Mouse (Mus musculus) thymus, postnatal 14 days (tissue): Measurements from ENCODE around the gene Mex3a.

ENCODE experiments used
- DNase-seq: peaks from one replicate; pipeline ENCODE4 v3.0.0; 2021

The Mex3a gene

DNA sequence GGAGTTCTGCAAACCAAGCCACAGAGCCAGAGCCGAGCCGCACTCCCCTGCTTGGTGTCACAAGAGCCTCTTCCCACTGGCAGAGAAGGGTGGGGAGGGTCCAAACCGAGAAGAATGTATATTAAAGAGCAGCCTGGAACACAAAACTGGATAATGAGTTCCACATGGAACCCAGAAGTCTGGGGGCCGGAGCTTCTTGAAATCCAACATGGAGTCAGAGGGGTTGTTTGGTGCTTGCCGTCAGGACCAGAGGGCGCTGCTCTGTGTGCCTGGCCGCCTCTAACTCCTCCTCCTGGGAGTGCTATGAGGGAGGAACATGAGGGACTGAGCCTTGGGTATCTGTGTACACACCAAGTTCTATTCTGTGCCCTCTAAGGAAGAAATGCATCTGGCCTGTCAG is 26.4 kb upstream of the Mex3a start:
- no peak for DNase-seq

GRCm38 (mm10) chr3:88509250-88509649 is 22.9 kb upstream of the Mex3a start:
- peak; percentile 53 for DNase-seq

DNA sequence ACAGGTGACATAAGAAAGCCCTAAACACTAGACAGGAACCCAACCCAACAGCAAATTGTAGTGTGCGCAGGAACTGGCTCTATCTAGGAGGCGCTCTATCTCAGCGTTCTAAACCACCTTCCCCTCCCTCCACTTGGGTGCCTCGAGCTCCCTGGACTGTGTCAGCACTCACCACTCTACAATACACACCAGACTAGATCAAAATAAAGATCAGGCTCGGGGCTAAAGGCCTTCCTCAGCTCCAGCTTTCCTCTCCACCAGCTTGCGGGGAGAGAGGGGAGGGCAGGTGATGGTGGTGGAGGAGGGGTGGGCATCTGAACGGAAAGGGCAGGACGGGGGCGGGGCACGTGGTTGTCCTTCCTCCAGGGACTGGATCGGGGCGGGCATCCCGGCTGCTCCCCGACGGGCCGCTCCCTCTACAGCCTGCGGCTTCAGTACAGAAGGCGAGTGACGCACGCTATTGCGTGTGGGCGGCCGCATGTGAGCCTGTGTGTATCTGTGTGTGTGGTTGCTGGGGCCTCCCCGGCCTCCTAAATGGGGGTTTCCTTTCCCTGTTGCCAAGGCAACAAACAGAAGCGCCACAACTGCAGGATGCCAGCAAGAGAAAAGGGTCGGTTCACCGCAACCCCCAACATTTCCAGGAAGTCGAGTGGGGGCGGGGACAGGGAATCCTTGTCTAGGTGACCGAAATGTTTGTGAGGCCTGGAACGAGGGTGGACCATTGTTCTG is 22.3 kb upstream of the Mex3a start, which contains the start of gene Lmna:
Gene Lmna, minus strand, starts transcription at position 265 of the 729 bp plus-strand sequence.
- DNase-seq: peak; percentile 96

DNA sequence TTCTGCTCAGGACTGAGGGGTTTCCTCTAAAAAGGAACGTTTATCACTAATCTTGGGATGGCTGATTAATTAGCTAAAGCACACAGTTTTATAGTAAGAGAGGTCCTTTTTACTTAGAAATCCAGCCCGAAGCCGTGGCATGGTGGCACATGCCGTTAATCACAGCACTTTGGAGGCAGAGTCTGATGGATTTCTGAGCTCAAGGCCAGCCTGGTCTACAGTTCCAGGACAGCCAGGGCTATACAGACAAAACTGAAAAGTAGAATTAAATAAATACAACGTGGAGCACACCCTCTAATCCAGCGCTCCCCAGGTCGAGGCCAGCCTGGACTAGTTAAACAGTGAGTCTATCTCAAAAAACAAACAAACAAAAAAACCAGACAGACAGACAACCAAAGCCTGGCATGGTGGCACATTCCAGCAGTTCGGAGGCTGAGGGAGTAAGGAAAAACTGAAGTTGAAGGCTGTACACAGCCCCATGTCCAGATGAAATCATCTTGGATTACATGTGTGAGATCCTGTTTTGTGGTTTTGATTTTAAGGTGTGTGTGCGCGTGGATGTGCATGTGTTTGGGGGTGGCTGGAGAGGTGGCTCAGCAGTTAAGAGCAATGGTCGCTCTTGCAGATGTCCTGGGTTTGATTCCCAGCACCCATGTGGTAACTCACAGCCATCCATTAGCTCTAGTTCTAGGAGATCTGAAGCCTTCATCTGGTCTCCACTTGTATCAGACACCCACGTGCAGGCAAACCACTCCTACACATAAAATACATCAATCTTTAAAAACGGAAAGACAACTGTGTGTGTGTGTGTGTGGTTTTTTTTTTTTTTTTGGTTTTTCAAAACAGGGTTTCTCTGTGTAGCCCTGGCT is 21.5 kb upstream of the Mex3a start:
- DNase-seq: no peak

GRCm38 (mm10) chr3:88511559-88511958 is 20.6 kb upstream of the Mex3a start:
- peak; percentile 26 for DNase-seq

DNA sequence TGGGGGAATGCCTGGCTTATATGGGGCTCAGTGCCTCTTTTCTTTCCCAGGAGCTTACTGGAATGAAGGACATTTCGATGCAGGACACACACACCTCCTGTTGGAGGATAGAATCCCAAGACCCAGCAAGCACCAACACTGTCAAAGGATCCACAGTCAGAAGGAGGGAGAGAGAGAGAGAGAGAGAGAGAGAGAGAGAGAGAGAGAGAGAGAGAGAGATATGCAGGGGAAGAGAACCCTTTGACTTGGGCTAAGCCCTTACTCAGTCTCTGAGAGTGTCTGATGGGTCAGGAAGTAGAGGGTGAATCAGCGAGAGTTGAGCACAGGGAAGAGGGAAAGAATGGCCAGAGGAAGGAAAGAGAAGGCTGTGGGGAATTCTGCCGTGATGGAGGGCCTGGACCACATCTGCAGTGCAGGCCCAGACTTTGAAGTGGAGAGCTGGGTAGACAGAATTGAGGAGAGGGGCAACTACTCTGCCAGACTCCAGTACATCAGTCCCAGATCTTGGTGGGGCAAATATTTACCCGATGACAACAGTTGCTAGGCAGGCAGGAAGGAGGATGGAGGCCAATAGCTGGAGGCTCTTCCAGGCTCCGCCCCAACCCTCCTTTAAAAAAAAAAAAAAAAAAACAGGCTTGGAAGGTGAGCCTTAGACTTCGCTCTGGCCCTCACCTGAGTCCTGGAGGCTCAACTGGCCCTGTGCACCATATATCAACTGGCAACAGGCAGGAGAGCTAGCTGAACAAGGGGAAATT is 19.9 kb upstream of the Mex3a start:
- no peak for DNase-seq

GRCm38 (mm10) chr3:88512896-88513545 is 19.2 kb upstream of the Mex3a start:
- DNase-seq: no peak

DNA sequence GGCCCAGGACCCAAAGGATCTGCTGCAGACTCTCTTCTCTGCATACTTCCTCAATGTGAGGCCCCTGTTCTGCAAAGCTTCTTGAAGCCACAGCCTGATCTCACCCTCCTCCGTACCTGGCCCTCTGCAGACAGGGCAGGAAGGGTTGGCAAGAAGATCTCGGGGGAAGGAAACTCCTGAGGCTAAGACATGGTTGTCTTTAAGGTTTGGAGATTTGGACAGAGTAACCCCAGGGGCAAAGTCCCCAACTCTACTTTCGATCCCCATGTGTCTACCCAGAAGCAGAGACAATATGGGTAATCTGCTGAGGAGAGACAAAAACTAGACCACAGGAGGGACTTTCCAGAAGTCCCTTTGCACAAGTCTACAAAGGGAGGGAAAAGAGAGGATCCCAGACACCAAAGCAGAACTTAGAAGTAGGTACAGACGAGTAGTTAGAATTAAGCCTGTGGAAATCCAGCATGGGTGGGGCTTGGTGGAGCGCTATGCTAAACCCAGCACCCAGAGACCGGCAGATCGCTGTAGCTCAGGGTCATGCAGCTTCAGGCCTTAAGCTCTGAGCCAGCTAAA is 18.6 kb upstream of the Mex3a start:
- DNase-seq: peak; percentile 48

DNA sequence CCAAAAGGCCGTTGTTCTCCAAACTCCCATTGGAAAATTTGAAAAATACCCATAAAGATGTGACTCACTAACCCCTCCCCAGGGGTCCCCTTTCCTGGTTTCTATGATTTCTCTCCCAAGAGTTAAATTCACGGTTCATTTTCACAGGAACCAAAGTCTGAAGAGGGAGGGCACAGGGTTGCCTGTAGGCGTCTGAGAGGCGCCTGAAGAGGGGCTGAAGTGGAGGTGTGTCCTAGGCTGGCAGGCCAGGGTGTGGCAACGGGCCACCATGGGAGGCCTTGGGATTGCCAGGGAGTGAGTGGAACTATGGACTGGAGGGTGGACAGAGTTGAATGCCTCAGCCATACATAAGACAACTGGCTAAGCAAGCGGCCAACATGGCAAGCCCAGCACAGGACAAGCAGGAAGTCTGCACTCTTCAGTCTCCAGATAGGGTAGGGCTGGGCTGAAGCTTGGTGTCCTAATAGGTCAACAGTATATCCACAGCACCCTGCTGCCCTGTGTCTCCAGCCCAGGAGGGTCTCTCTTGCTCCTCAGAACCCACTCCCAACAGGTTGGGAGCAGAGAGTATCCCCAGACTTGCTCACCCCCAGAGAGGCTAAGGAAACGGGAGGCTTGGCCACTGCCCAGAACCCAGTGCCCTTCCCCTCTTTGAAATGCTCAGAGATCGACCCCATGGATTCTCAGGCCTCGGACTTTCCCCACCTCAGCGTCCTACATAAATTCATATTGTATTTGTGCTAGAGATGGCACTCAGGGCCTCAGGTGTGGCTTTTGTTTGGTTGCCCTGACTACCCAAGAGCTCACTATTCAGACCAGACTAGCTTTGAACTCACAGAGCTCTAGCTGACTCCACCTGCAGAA is 17.7 kb upstream of the Mex3a start:
- no peak for DNase-seq

DNA sequence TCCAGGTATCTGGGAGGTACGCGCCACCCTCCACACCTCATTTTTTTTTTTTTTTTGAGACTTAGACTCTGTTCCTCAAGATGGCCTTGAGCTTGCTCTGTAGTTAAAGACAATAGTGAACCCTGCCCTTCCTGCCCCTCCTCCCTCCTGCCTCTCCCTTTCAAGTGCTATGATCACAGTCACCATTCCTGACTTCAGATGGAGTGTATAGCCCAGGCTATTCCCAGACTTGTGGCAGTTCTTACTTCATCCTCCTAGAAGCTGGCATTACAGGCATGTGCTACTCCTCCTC is 17.2 kb upstream of the Mex3a start:
- DNase-seq: no peak

GRCm38 (mm10) chr3:88516407-88516806 is 15.8 kb upstream of the Mex3a start:
- no peak for DNase-seq

GRCm38 (mm10) chr3:88518411-88518810 is 13.8 kb upstream of the Mex3a start:
- no peak for DNase-seq

- DNase-seq: no peak
These were observed 12.1 kb upstream of the Mex3a start for GRCm38 (mm10) chr3:88520078-88520477.

- no peak for DNase-seq
These were observed 11.0 kb upstream of the Mex3a start for GRCm38 (mm10) chr3:88521156-88521555.

- DNase-seq: peak; percentile 79
These were observed 10.3 kb upstream of the Mex3a start for GRCm38 (mm10) chr3:88521803-88522331.

DNA sequence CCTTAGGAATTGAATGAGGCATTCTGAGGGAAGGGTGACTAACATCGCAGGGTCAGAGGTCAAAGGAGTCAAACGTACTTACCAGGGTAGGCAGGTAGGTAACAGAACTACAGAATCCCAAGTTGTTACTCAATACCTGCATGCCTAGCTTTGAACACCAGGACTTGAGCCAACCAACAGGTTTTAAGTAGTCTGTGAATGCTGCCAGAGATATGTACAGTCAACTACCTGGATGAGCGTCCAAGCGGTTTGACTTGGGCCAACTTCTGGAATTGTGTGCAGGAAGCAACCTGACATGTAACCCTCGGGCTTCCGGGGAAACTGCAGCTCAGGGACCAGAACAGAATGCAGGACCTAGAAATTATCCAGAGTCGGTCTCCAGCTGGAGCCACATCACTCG is 9.2 kb upstream of the Mex3a start:
- no peak for DNase-seq

DNA sequence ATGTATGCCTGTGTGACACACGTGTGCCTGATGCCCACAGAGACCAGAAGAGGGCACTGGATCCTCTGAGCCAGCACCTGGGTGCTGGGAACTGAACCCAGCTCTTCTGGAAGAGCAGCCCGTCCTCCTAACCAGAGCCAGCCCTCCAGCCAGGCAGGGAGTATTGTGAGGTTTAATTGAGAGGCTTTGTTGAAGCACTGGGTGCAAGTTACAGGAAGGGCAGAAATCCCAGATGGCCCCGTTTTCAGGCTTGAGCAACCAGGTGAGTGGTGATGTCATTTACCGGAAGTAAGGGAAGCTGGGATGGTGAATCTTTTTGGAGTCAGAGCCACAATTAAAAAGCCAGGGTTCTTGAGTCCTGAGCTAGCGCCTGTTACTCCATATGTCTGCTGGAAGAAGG is 7.2 kb upstream of the Mex3a start:
- DNase-seq: no peak

DNA sequence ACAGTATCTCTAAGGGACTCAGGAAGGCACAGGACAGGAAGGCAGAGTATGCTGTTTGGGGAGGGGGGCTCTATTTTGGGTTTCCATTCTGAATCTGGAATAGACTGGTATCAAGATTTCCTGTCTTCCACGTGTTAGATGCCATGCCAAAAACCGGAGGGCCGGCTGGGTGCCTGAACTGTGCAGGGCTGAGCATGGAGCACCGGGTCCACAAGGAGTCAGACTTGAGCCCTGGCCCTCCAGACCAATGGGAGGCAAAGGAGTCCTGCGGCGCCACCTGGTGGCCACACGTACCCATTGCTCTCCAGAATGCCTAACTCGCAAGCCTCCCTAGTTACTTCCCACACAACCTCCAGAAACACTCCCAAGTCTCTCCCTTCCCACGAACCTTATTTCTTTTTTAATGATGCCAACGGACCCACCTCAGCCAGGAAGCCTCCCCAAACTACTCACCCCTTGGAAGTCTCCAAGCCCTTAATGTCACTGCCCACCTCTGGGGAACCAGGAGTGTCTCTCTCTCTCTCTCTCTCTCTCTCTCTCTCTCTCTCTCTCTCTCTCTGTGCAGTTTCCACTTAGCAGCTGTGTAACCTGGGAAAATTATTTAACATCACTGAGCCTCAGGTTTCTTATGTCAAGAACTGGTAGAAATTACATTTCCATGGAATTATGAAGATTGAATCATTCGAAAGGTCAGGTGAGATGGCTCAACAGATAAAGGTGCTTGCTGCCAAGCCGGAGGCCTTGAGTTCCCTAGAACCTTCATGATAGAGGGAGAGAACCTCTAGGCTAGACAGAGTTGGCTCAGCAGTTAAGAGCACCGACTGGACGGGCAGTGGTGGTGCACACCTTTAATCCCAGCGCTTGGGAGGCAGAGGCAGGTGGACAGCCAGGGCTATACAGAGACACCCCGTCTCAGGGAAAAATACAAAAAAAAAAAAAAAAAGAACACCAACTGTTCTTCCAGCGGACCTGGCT is 5.8 kb upstream of the Mex3a start:
- peak; percentile 84 for DNase-seq

DNA sequence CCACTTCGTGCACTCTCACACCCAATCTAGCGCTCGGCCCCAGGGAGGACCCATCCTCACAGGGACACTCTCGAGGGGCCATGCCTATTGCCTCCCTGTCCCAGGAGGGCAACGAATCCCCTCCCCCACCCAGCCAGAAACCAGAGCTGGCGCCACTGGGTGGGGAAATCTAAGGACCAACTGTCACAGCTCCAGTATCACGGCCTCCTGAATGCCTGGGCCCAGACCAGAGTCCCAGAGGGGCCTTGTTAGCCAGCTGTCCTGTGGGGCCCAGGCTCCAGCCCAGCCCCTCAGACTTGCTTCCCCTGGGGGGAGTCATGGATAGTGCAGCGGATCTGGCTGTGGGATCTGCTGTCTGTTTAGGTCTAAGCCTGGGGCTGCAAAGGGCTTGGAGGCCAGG is 4.6 kb upstream of the Mex3a start:
- DNase-seq: peak; percentile 23

DNA sequence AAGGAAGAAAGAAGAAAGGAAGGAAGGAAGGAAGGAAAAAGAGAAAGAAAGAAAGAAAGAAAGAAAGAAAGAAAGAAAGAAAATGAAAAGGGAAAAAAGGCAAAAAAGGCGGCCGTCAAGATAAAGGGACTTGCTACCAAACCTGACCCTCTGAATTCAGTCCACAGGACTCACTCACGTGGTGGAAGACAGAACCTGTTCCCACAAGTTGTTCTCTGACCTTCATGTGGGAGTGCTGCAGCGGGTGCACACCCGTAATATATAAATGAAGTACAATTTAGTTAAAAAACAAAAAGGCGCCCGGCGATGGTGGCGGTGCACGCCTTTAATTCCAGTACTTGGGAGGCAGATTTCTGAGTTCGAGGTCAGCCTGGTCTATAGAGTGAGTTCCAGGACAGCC is 3.5 kb upstream of the Mex3a start:
- no peak for DNase-seq
